Mouse (Mus musculus): ENCODE results near the gene Rpusd3.

DNA sequence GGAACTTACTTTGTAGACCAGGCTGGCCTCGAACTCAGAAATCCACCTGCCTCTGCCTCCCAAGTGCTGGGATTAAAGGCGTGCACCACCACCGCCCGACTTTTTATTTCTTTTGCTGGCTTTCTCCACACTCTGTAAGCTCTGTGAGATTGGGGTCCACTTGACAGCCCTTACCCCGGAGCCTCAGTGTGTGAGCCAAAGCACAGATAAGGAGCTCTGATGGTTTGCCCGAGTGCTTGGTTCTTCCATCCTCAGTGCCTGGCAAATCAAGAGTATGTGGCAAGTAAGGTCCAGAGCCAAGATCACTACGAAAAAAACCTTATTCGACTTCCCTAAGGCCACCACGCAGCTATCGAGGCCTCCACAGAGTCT lies 27.1 kb downstream of the Rpusd3 start:
- TF ChIP-seq CTCF (IDR thresholded peaks at IDR 0.05; ENCODE audit: borderline replicate concordance, extremely low read depth, insufficient read depth, insufficient read length), result no peak
- TF ChIP-seq POLR2A (IDR thresholded peaks at IDR 0.05; ENCODE audit: borderline replicate concordance, extremely low read depth, insufficient read depth, insufficient read length, poor library complexity, severe bottlenecking), result no peak
